Mouse (Mus musculus) midbrain, embryonic 14.5 days (tissue): ENCODE results near the gene Fam71f2. TPM values are rescaled to one million over a fixed set of nuclear protein-coding genes. Genes with fewer than 3 reads are reported as not detected.

ENCODE experiments used
- ATAC-seq: fragments of 200-750 bp; cut with Nextera tagmentation; 2 replicates; pipeline ENCODE4 v1.8.0; 2017; ENCODE audit warnings: moderate number of reproducible peaks, moderate library complexity; ENCODE audit not compliant: low FRiP score, low TSS enrichment
- DNase-seq: peaks from one replicate; pipeline ENCODE4 v3.0.0-alpha.2; 2015
- H3K27ac ChIP-seq: fragments of 300-500 bp; sonication (generic); replicated peaks from 2 replicates; pipeline ENCODE4 v1.5.1; 2014; ENCODE audit warnings: mild to moderate bottlenecking, low read depth, low read length, moderate library complexity
- H3K27me3 ChIP-seq: fragments of 300-500 bp; sonication (generic); 2 replicates; pipeline ENCODE4 v1.6.1; 2014; ENCODE audit warnings: low read length, control low read depth, mixed read lengths; ENCODE audit not compliant: control insufficient read depth, insufficient read depth
- H3K36me3 ChIP-seq: fragments of 300-500 bp; sonication (generic); 2 replicates; pipeline ENCODE4 v1.6.1; 2014; ENCODE audit warnings: low read length, control low read depth; ENCODE audit not compliant: control insufficient read depth, insufficient read depth
- H3K4me1 ChIP-seq: fragments of 300-500 bp; sonication (generic); 2 replicates; pipeline ENCODE4 v1.6.1; 2014; ENCODE audit warnings: mild to moderate bottlenecking, antibody characterized with exemption, low read length, control low read depth; ENCODE audit not compliant: control insufficient read depth, insufficient read depth
- H3K4me2 ChIP-seq: fragments of 300-500 bp; sonication (generic); 2 replicates; pipeline ENCODE4 v1.6.1; 2014; ENCODE audit warnings: mild to moderate bottlenecking, low read length, moderate library complexity
- H3K4me3 ChIP-seq: fragments of 300-500 bp; sonication (generic); replicated peaks from 2 replicates; pipeline ENCODE4 v1.5.1; 2014; ENCODE audit warnings: low read depth, low read length
- H3K9ac ChIP-seq: fragments of 300-500 bp; sonication (generic); replicated peaks from 2 replicates; pipeline ENCODE4 v1.6.1; 2014; ENCODE audit warnings: mild to moderate bottlenecking, low read length, moderate library complexity
- H3K9me3 ChIP-seq: fragments of 300-500 bp; sonication (generic); 2 replicates; pipeline ENCODE4 v1.6.1; 2016; ENCODE audit warnings: low read length, control low read depth, mixed read lengths; ENCODE audit not compliant: control insufficient read depth
- WGBS: fragments of 180-500 bp; shearing (Covaris S2); extraction: QIAGEN DNeasy Blood & Tissue Kit; methylation state at CpG from one replicate; pipeline ENCODE4 v1.1.7; 2014; 5-methylcytosine and 5-hydroxymethylcytosine counted together
- polyA plus RNA-seq: library from polyadenylated mRNA; unstranded; fragments of >200 nt; fragmentation: Nextera tagmentation; extraction: Ambion mirVana; gene quantifications from 2 replicates; pipeline ENCODE4 v1.2.1, GENCODE M21; 2014

Fam71f2 gene
- polyA plus RNA-seq, 1 experiment from 2014 or later, result 0.36 TPM

DNA sequence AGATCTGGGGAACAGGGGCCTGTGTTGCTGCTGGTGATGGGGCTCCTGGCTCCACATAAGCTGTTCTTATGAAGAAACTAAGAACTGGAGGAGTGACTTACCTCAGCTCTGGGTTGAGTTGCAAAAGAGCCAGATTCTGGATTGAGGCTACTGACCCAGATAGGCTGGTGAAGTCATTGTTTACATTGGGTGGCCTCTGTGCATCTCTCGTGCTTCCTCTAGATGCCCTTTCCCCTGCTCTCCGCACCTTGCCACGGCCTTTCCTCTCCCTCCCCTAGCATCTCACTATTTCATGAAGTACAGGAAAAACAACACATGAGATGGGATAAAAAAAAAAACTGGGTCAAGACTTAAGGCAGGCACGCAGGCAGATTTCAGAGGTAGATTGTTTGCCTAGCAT, 12.5 kb upstream of the Fam71f2 start:
- Histone ChIP-seq H3K4me1 (peaks cover 6% of the 10 kb centered on the region; the same call in 1 of the 2 replicates), H3K27me3 (no peaks in the 10 kb centered on the region), H3K36me3 (no peaks in the 10 kb centered on the region), H3K4me2 (no peak overlapping the region), H3K9me3 (no peaks in the 10 kb centered on the region), H3K27ac (no peak overlapping the region), H3K4me3 (no peak overlapping the region), H3K9ac (no peak overlapping the region)
- WGBS, result 80% methylated on average over 4 of the region's 4 CpGs
- ATAC-seq, result no peak
- no peak for DNase-seq

- H3K9me3 ChIP-seq, result no peaks in the 10 kb centered on the region
- 85% methylated on average over 6 of the region's 6 CpGs for WGBS
- ATAC-seq, result no peak
Observed at GRCm38 (mm10) chr6:29269006-29269668, 10.3 kb upstream of the Fam71f2 start.

DNA sequence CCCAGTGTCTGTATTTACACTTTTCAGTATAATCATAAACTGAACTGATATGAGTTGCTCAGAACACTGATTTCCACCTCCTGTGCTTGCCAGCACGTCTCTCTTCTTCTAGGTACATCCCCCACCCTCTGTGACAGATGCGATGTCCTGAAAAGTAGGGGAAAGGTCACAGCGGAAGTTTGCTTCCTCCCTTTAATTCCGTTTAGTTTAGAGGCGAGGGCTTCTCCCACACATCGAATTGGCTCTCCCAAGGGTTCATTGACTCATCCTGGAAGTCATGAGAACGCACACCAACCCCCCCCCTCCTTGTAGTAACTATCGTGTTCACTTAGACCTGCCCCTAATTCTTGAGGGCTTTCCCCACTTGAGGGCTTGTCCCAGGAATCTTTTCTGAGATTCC, 8.4 kb upstream of the Fam71f2 start:
- no peak overlapping the region for H3K4me3 ChIP-seq
- ATAC-seq (no peak), DNase-seq (peak; percentile 5)
- no peak overlapping the region for H3K4me2 ChIP-seq
- 19% methylated on average over 8 of the region's 8 CpGs for WGBS
- H3K36me3 ChIP-seq, result peaks cover 7% of the 10 kb centered on the region
- H3K27ac ChIP-seq, result no peak overlapping the region
- H3K9me3 ChIP-seq, result no peaks in the 10 kb centered on the region
- peaks cover 9% of the 10 kb centered on the region for H3K4me1 ChIP-seq
- no peak overlapping the region for H3K9ac ChIP-seq
- no peaks in the 10 kb centered on the region for H3K27me3 ChIP-seq

More at GRCm38 (mm10) chr6:29269006-29269668, 10.3 kb upstream of the Fam71f2 start:
- Histone ChIP-seq H3K4me1 (peaks cover 9% of the 10 kb centered on the region), H3K4me3 (no peak overlapping the region), H3K27me3 (no peaks in the 10 kb centered on the region), H3K9ac (no peak overlapping the region), H3K27ac (no peak overlapping the region), H3K4me2 (no peak overlapping the region), H3K36me3 (no peaks in the 10 kb centered on the region)
- DNase-seq, result no peak

DNA sequence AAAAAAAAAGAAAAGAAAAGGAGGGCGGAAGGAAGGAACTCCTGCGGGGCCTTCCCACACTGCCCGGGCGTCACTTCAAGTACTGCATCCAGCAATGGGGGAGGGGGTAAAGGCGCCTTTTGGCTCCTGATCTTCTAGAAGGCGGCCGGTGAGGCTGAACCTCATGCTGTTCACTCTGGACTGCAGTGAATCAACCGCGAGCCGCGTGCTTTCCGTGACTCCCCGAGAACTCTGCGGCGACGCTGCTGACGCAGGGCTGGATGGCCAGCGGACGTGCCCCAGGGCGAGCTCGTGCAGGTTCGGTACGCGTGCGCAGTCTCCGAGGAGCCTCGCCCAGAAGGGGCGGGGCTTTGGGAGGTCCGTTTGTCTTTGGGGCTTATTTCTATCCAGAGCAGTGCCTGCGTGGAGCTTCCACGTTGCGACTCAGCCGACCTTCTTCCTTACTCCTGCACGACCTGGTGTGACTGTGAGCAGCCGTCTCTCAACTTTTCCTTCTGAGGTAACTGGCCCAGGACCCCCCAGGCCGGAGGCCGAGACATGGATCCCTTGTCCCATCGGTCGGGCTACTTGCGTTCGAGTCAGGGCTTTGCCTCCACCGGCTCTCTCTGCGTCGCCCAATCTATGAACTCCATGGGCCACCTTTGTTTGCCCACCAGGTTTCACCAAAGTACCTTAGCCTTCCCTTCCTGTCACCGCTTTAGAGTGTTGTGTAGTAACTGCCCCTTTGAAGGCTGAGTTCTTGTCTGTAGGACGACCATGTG, 6.9 kb upstream of the Fam71f2 start, which contains the start of gene Hilpda:
Hilpda (plus strand) TSS at position 177 of the 761 bp plus-strand sequence.
- Histone ChIP-seq H3K4me2 (peak within 1 kb of the TSS; percentile 77), H3K9ac (peak within 1 kb of the TSS; percentile 65), H3K27ac (peak within 1 kb of the TSS; percentile 46; the same call in 1 of the 2 replicates), H3K36me3 (peaks cover 10% of the 10 kb centered on the region), H3K4me3 (peak within 1 kb of the TSS; percentile 58), H3K9me3 (no peaks in the 10 kb centered on the region), H3K4me1 (peaks cover 9% of the 10 kb centered on the region), H3K27me3 (no peaks in the 10 kb centered on the region)
- ATAC-seq (peak; percentile 95), DNase-seq (peak; percentile 96)
- under 1% methylated on average over 46 of the region's 46 CpGs for WGBS

DNA sequence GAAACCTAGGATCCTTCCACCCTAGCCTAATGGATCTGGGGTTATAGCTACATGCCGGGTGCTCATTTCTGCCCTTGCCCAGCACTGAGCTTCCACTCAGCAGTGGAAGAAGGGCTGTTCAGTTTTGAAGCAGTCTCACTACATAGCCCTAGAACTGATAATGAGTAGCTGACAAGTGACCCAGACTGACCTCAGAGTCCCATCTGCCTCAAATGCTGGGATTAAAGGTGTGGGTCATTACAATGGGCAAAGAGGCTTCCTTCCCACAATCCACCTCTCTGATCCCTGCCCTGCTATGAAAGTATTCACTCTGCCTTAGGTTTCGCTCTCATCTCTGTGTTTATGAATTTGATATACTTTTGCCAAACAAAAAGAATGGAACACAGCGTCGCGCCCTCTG, 2.6 kb upstream of the Fam71f2 start:
- no peak overlapping the region for H3K9ac ChIP-seq
- 92% methylated on average over 5 of the region's 5 CpGs for WGBS
- peaks cover 9% of the 10 kb centered on the region for H3K4me1 ChIP-seq
- no peaks in the 10 kb centered on the region for H3K9me3 ChIP-seq
- no peak for ATAC-seq
- no peak for DNase-seq
- peaks cover 10% of the 10 kb centered on the region for H3K36me3 ChIP-seq
- no peak overlapping the region for H3K27ac ChIP-seq
- no peak overlapping the region for H3K4me2 ChIP-seq
- no peaks in the 10 kb centered on the region for H3K27me3 ChIP-seq
- H3K4me3 ChIP-seq, result no peak overlapping the region

DNA sequence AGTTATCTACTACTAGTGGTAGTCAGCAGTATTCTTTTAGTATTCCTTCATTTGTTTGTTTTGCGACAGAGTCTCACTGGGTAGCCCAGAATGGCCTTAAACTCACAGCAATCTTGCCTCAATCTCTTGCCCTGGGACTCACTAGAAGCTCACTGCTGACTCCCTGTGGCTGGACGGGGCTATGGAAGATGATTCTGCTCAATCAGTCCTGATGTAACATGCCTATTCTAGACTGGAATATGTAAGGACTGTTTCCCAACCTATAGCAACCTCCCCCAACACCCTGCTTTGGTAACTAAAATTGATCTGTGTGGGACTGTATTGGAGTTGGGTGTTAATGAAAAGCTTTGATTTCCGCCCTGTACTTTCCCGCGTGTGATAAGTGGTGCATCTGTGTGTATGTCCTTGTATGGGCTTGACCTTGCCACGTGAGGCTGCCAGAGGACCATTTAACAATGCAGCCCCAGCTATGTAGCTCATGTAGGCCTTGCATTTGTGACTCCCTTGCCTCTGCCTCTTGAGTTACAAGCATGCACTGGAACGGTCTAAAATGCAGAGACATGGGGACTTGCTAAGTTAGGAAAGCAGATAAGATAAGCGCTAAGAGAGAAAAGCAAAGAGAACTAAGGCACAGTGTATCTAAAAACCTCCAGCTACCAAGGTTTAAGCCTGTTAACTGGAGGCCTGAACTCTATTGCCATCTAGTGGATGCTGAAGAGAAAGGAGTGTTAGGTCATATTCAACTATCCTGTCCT, 703 bp upstream of the Fam71f2 start:
- peaks cover 10% of the 10 kb centered on the region for H3K36me3 ChIP-seq
- no peaks in the 10 kb centered on the region for H3K9me3 ChIP-seq
- DNase-seq, result peak; percentile 87
- no peak overlapping the region for H3K4me3 ChIP-seq
- no peak for ATAC-seq
- no peak overlapping the region for H3K4me2 ChIP-seq
- no peaks in the 10 kb centered on the region for H3K27me3 ChIP-seq
- no peaks in the 10 kb centered on the region for H3K4me1 ChIP-seq
- H3K27ac ChIP-seq, result no peak overlapping the region
- no peak overlapping the region for H3K9ac ChIP-seq
- WGBS, result 32% methylated on average over 8 of the region's 8 CpGs

- Histone ChIP-seq H3K27ac (no peak overlapping the region), H3K9ac (no peak overlapping the region; the same call in 1 of the 2 replicates), H3K27me3 (no peaks in the 10 kb centered on the region), H3K9me3 (no peaks in the 10 kb centered on the region), H3K36me3 (0 out of 2 replicates have a peak, but pooled peaks cover 3% of the 10 kb centered on the region), H3K4me1 (no peaks in the 10 kb centered on the region), H3K4me3 (no peak overlapping the region), H3K4me2 (no peak overlapping the region)
- WGBS, result 27% methylated on average over 7 of the region's 7 CpGs
- DNase-seq, result no peak
- ATAC-seq, result no peak
Observed at GRCm38 (mm10) chr6:29280671-29281070, 1.3 kb downstream of the Fam71f2 start.

- WGBS, result 72% methylated on average over 7 of the region's 7 CpGs
- Histone ChIP-seq H3K27ac (no peak overlapping the region), H3K36me3 (no peaks in the 10 kb centered on the region), H3K9me3 (no peaks in the 10 kb centered on the region), H3K4me2 (no peak overlapping the region), H3K4me1 (no peaks in the 10 kb centered on the region), H3K4me3 (no peak overlapping the region), H3K9ac (no peak overlapping the region), H3K27me3 (no peaks in the 10 kb centered on the region)
- no peak for DNase-seq
- ATAC-seq, result no peak
Observed at GRCm38 (mm10) chr6:29286870-29287269, 7.5 kb downstream of the Fam71f2 start.
